ENCODE assay signal across 9 mouse cellular contexts in genomic region chr9:14750901-14751502, GRCm38 (mm10). TPM values are rescaled to one million over a fixed set of nuclear protein-coding genes. Genes with fewer than 3 reads are reported as not detected.
DNase-seq lines count a peak whose midpoint lies in the region; ATAC-seq and TF ChIP-seq lines count a peak whose summit lies in the region.
"Had no signal": no experiment of that assay in that cellular context is flagged by ENCODE, and none has a peak within 500 bp of the region (broad histone marks: within the 10 kb centered on the region; RNA-seq: fewer than 3 reads in every experiment).

No protein-coding gene starts in this region.

- intact Hi-C loops in heart, adult 2 months (cut with DNase I) = no loop called here
- intact Hi-C loops in gastrocnemius, postnatal 14 days (cut with DNase I; ENCODE audit: low total_unique reads) = no loop called here
- intact Hi-C loops in left cerebral cortex, postnatal 25 days (cut with DNase I) = no loop called here

- DNase-seq in heart, adult 2 months = peak; percentile 19 to 38
- DNase-seq in heart, adult 8-10 months (ENCODE audit: low spot score) = no peak
- peak; percentile 55 for DNase-seq in adrenal gland, postnatal 10 days
- DNase-seq in heart, postnatal 0 days (ENCODE audit: low spot score) = peak; percentile 18
- DNase-seq in gastrocnemius, postnatal 14 days = no peak
- DNase-seq in left cerebral cortex, postnatal 25 days (ENCODE audit: low spot score in 2 of 2) = no peak

- peak overlapping the region; percentile 70 for H3K9ac ChIP-seq in heart, adult 2 months (ENCODE audit: low read depth, low read length)
- peak overlapping the region; percentile 40; the same call in 1 of the 2 replicates for H3K9ac ChIP-seq in heart, postnatal 0 days (replicated peaks; ENCODE audit: low read depth, low read length)
- no peak overlapping the region; the same call in 1 of the 2 replicates for H3K9ac ChIP-seq in liver, embryonic 16.5 days (ENCODE audit: low read depth, low read length)
- H3K9ac ChIP-seq in stomach, embryonic 14.5 days (replicated peaks; ENCODE audit: low read depth, low read length) = peak overlapping the region; percentile 56

- no peak for TF ChIP-seq CTCF in heart, adult 2 months (IDR thresholded peaks at IDR 0.05)
- no peak for TF ChIP-seq CTCF in heart, postnatal 0 days (IDR thresholded peaks at IDR 0.05; ENCODE audit: low read depth)

- no peaks in the 10 kb centered on the region; the same call in 1 of the 2 replicates for H3K4me1 ChIP-seq in heart, adult 2 months (ENCODE audit: control insufficient read depth, insufficient read depth, low read length)
- no peaks in the 10 kb centered on the region for H3K4me1 ChIP-seq in heart, postnatal 0 days (ENCODE audit: control insufficient read depth, insufficient read depth)
- H3K4me1 ChIP-seq in liver, embryonic 16.5 days (ENCODE audit: control insufficient read depth, low read depth, low read length) = no peaks in the 10 kb centered on the region
- H3K4me1 ChIP-seq in stomach, embryonic 14.5 days (ENCODE audit: control insufficient read depth, insufficient read depth, low read length) = no peaks in the 10 kb centered on the region; the same call in 1 of the 2 replicates

- H3K9me3 ChIP-seq in heart, postnatal 0 days (replicated peaks; ENCODE audit: control insufficient read depth, low read length) = no peaks in the 10 kb centered on the region
- no peaks in the 10 kb centered on the region for H3K9me3 ChIP-seq in liver, embryonic 16.5 days (replicated peaks; ENCODE audit: control insufficient read depth, low read length)
- H3K9me3 ChIP-seq in stomach, embryonic 14.5 days (ENCODE audit: control insufficient read depth, low read depth, low read length) = no peaks in the 10 kb centered on the region

- TF ChIP-seq POLR2A in heart, adult 2 months (IDR thresholded peaks at IDR 0.05; ENCODE audit: insufficient read depth, low read depth, low read length) = no peak

- peak overlapping the region; percentile 83 for H3K4me2 ChIP-seq in heart, postnatal 0 days (ENCODE audit: low read depth, low read length)
- peak overlapping the region; percentile 70 for H3K4me2 ChIP-seq in liver, embryonic 16.5 days (ENCODE audit: low read depth, low read length)
- peak overlapping the region; percentile 85 for H3K4me2 ChIP-seq in stomach, embryonic 14.5 days (replicated peaks; ENCODE audit: low read depth, low read length)

- no peak for TF ChIP-seq EP300 in heart, adult 2 months (IDR thresholded peaks at IDR 0.05; ENCODE audit: insufficient read depth, low read depth, low read length)
- no peak for TF ChIP-seq EP300 in heart, postnatal 0 days (IDR thresholded peaks at IDR 0.05; ENCODE audit: low read depth)

- no peaks in the 10 kb centered on the region for H3K79me2 ChIP-seq in heart, adult 2 months (replicated peaks; ENCODE audit: control insufficient read depth, insufficient read depth, low read length)

- no peaks in the 10 kb centered on the region for H3K36me3 ChIP-seq in heart, adult 2 months (ENCODE audit: control insufficient read depth, insufficient read depth, low read length)
- H3K36me3 ChIP-seq in heart, postnatal 0 days (replicated peaks; ENCODE audit: control insufficient read depth, insufficient read depth, low read length) = no peaks in the 10 kb centered on the region
- no peaks in the 10 kb centered on the region for H3K36me3 ChIP-seq in liver, embryonic 16.5 days (ENCODE audit: control insufficient read depth, insufficient read depth)
- H3K36me3 ChIP-seq in stomach, embryonic 14.5 days (ENCODE audit: control insufficient read depth, insufficient read depth, low read length) = no peaks in the 10 kb centered on the region

- peak; percentile 47 for ATAC-seq in heart, postnatal 0 days (ENCODE audit: insufficient read depth, low read depth)
- 0 out of 2 replicates have a peak, but pooled peaks have one; percentile 3 for ATAC-seq in liver, embryonic 16.5 days (ENCODE audit: low read depth)
- ATAC-seq in stomach, embryonic 14.5 days (ENCODE audit: insufficient number of reproducible peaks, insufficient read depth, low FRiP score, low read depth) = no peak; the same call in 1 of the 2 replicates

- WGBS in heart, adult 2 months = 54% methylated on average over 42 of the region's 42 CpGs
- WGBS in heart, postnatal 0 days = 44% methylated on average over 42 of the region's 42 CpGs
- WGBS in liver, embryonic 16.5 days (ENCODE audit: insufficient replicate concordance) = 57% methylated on average over 42 of the region's 42 CpGs
- WGBS in stomach, embryonic 14.5 days = 66% methylated on average over 42 of the region's 42 CpGs

- no peak overlapping the region for H3K27ac ChIP-seq in heart, adult 2 months
- no peak overlapping the region for H3K27ac ChIP-seq in heart, postnatal 0 days (ENCODE audit: low read depth)
- H3K27ac ChIP-seq in liver, embryonic 16.5 days (ENCODE audit: low read length) = no peak overlapping the region
- no peak overlapping the region for H3K27ac ChIP-seq in stomach, embryonic 14.5 days (ENCODE audit: low read length)

- peak overlapping the region; percentile 67 for H3K4me3 ChIP-seq in heart, adult 2 months
- peak overlapping the region; percentile 48 for H3K4me3 ChIP-seq in heart, postnatal 0 days (ENCODE audit: low read depth, low read length)
- H3K4me3 ChIP-seq in liver, embryonic 16.5 days (ENCODE audit: low read depth, low read length) = peak overlapping the region; percentile 59
- peak overlapping the region; percentile 55 for H3K4me3 ChIP-seq in stomach, embryonic 14.5 days (ENCODE audit: low read depth, low read length)

- no peaks in the 10 kb centered on the region for H3K27me3 ChIP-seq in heart, adult 2 months (ENCODE audit: control insufficient read depth, insufficient read depth, low read length)
- peaks cover 12% of the 10 kb centered on the region for H3K27me3 ChIP-seq in heart, postnatal 0 days (ENCODE audit: control insufficient read depth, insufficient read depth, low read length)
- H3K27me3 ChIP-seq in liver, embryonic 16.5 days (ENCODE audit: control insufficient read depth, insufficient read depth, low read depth, low read length) = peaks cover 11% of the 10 kb centered on the region; the same call in 1 of the 2 replicates
- H3K27me3 ChIP-seq in stomach, embryonic 14.5 days (ENCODE audit: control insufficient read depth, insufficient read depth, low read length) = no peaks in the 10 kb centered on the region
- H3K27me3 ChIP-seq: CH12.LX had no signal

RNA-seq across cellular contexts. Expression of gene Fut4, which starts 1.2 kb away (rescaled TPM):
- under 1 TPM; 0.39 to 0.43 TPM for total RNA-seq in heart, adult 2 months (2021)
- 0.49 and 0.59 TPM in 2 replicates for polyA plus RNA-seq in heart, adult 2 months (2012; rRNA removed)
- total RNA-seq in heart, adult 8-10 months (2022) = under 1 TPM; 0.33 to 0.63 (median 0.39) TPM
- total RNA-seq in adrenal gland, postnatal 10 days (2021) = 1 to 10 TPM; 2.3 to 2.8 TPM
- 1.6 TPM in 1 of 2 replicates, not detected in the other for total RNA-seq in heart, postnatal 0 days (2014; rRNA removed; ENCODE audit: low replicate concordance)
- 0.27 and 0.40 TPM in 2 replicates for polyA plus RNA-seq in heart, postnatal 0 days (2015; fragmentation: Nextera tagmentation; extraction: Ambion mirVana)
- polyA plus RNA-seq in liver, embryonic 16.5 days (2015; fragmentation: Nextera tagmentation; extraction: Ambion mirVana) = 0.55 and 0.61 TPM in 2 replicates
- 7.1 and 7.6 TPM in 2 replicates for polyA plus RNA-seq in stomach, embryonic 14.5 days (2014; fragmentation: Nextera tagmentation; extraction: Ambion mirVana)
- under 1 TPM; 0.53 to 0.66 TPM for total RNA-seq in gastrocnemius, postnatal 14 days (2021)
- under 1 TPM; 0.16 to 0.27 TPM for total RNA-seq in left cerebral cortex, postnatal 25 days (2021)
- total RNA-seq: CH12.LX had no signal

RNA-seq across cellular contexts. Expression of gene Piwil4, which starts 10.5 kb away (rescaled TPM):
- not detected for total RNA-seq in heart, adult 2 months (2021)
- polyA plus RNA-seq in heart, adult 2 months (2012; rRNA removed) = not detected in 2 replicates
- not detected for total RNA-seq in heart, adult 8-10 months (2022)
- total RNA-seq in adrenal gland, postnatal 10 days (2021) = under 1 TPM; 0.18 to 0.33 TPM
- total RNA-seq in heart, postnatal 0 days (2014; rRNA removed; ENCODE audit: low replicate concordance) = not detected in 2 replicates
- 0.07 and 0.12 TPM in 2 replicates for polyA plus RNA-seq in heart, postnatal 0 days (2015; fragmentation: Nextera tagmentation; extraction: Ambion mirVana)
- polyA plus RNA-seq in liver, embryonic 16.5 days (2015; fragmentation: Nextera tagmentation; extraction: Ambion mirVana) = 0.02 and 0.05 TPM in 2 replicates
- polyA plus RNA-seq in stomach, embryonic 14.5 days (2014; fragmentation: Nextera tagmentation; extraction: Ambion mirVana) = 0.11 and 0.12 TPM in 2 replicates
- under 1 TPM in 1 of 2 experiments, not detected in 1; 0.10 TPM for total RNA-seq in gastrocnemius, postnatal 14 days (2021)
- not detected for total RNA-seq in left cerebral cortex, postnatal 25 days (2021)

RNA-seq across cellular contexts. Expression of gene 1700012B09Rik, which starts 19.8 kb away (rescaled TPM):
- not detected for total RNA-seq in heart, adult 2 months (2021)
- not detected in 2 replicates for polyA plus RNA-seq in heart, adult 2 months (2012; rRNA removed)
- total RNA-seq in heart, adult 8-10 months (2022) = not detected
- total RNA-seq in adrenal gland, postnatal 10 days (2021) = not detected
- not detected in 2 replicates for total RNA-seq in heart, postnatal 0 days (2014; rRNA removed; ENCODE audit: low replicate concordance)
- polyA plus RNA-seq in heart, postnatal 0 days (2015; fragmentation: Nextera tagmentation; extraction: Ambion mirVana) = not detected in 2 replicates
- polyA plus RNA-seq in liver, embryonic 16.5 days (2015; fragmentation: Nextera tagmentation; extraction: Ambion mirVana) = not detected in 2 replicates
- not detected in 2 replicates for polyA plus RNA-seq in stomach, embryonic 14.5 days (2014; fragmentation: Nextera tagmentation; extraction: Ambion mirVana)
- total RNA-seq in gastrocnemius, postnatal 14 days (2021) = not detected
- not detected for total RNA-seq in left cerebral cortex, postnatal 25 days (2021)
- total RNA-seq: CH12.LX had no signal

RNA-seq across cellular contexts. Expression of gene Mre11a, which starts 33.5 kb away (rescaled TPM):
- 10 to 100 TPM in 1 of 2 experiments, 1 to 10 TPM in 1; 9.8 to 10.4 TPM for total RNA-seq in heart, adult 2 months (2021)
- polyA plus RNA-seq in heart, adult 2 months (2012; rRNA removed) = 2.8 and 7.0 TPM in 2 replicates
- total RNA-seq in heart, adult 8-10 months (2022) = 10 to 100 TPM in 2 of 4 experiments, 1 to 10 TPM in 2; 8.0 to 18.2 (median 10.6) TPM
- 10 to 100 TPM; 19.9 to 23.3 TPM for total RNA-seq in adrenal gland, postnatal 10 days (2021)
- 8.2 and 9.9 TPM in 2 replicates for total RNA-seq in heart, postnatal 0 days (2014; rRNA removed; ENCODE audit: low replicate concordance)
- 6.0 and 6.4 TPM in 2 replicates for polyA plus RNA-seq in heart, postnatal 0 days (2015; fragmentation: Nextera tagmentation; extraction: Ambion mirVana)
- 10.1 and 11.6 TPM in 2 replicates for polyA plus RNA-seq in liver, embryonic 16.5 days (2015; fragmentation: Nextera tagmentation; extraction: Ambion mirVana)
- polyA plus RNA-seq in stomach, embryonic 14.5 days (2014; fragmentation: Nextera tagmentation; extraction: Ambion mirVana) = 29.6 and 33.1 TPM in 2 replicates
- total RNA-seq in gastrocnemius, postnatal 14 days (2021) = 1 to 10 TPM; 8.4 to 9.2 TPM
- total RNA-seq in left cerebral cortex, postnatal 25 days (2021) = 10 to 100 TPM; 13.8 to 16.1 TPM

RNA-seq across cellular contexts. Expression of gene Ankrd49, which starts 33.7 kb away (rescaled TPM):
- 1 to 10 TPM; 5.3 to 7.6 TPM for total RNA-seq in heart, adult 2 months (2021)
- 3.9 and 6.9 TPM in 2 replicates for polyA plus RNA-seq in heart, adult 2 months (2012; rRNA removed)
- 1 to 10 TPM; 5.8 to 7.5 (median 7.2) TPM for total RNA-seq in heart, adult 8-10 months (2022)
- 10 to 100 TPM; 12.3 to 17.2 TPM for total RNA-seq in adrenal gland, postnatal 10 days (2021)
- 7.8 and 25.8 TPM in 2 replicates for total RNA-seq in heart, postnatal 0 days (2014; rRNA removed; ENCODE audit: low replicate concordance)
- polyA plus RNA-seq in heart, postnatal 0 days (2015; fragmentation: Nextera tagmentation; extraction: Ambion mirVana) = 15.5 and 18.0 TPM in 2 replicates
- polyA plus RNA-seq in liver, embryonic 16.5 days (2015; fragmentation: Nextera tagmentation; extraction: Ambion mirVana) = 18.9 and 21.0 TPM in 2 replicates
- 47.0 and 49.6 TPM in 2 replicates for polyA plus RNA-seq in stomach, embryonic 14.5 days (2014; fragmentation: Nextera tagmentation; extraction: Ambion mirVana)
- total RNA-seq in gastrocnemius, postnatal 14 days (2021) = 1 to 10 TPM; 6.3 to 7.5 TPM
- 10 to 100 TPM; 14.4 to 15.7 TPM for total RNA-seq in left cerebral cortex, postnatal 25 days (2021)

Comparison
In these comparisons a context has a peak if more than half of its experiments do, and no peak if none do; other contexts are left out.
1. DNase-seq: peak in heart, adult 2 months (2 of 2), adrenal gland, postnatal 10 days (single experiment) and heart, postnatal 0 days (single experiment); none in heart, adult 8-10 months (single experiment), gastrocnemius, postnatal 14 days (single experiment) and left cerebral cortex, postnatal 25 days (0 of 2).
2. Peak in every context shown above with its lines, with median percentiles within 50 percentile points of each other: H3K4me3 ChIP-seq and H3K4me2 ChIP-seq.